Mouse (Mus musculus) embryonic facial prominence, embryonic 14.5 days (tissue): Measurements from ENCODE around the gene Megf11. TPM values are rescaled to one million over a fixed set of nuclear protein-coding genes. Genes with fewer than 3 reads are reported as not detected.

Experiments used
- ATAC-seq: fragments of 200-750 bp; cut with Nextera tagmentation; 2 replicates; pipeline ENCODE4 v1.8.0; 2017; ENCODE audit warnings: low read depth, moderate number of reproducible peaks, moderate TSS enrichment
- DNase-seq: peaks from one replicate; pipeline ENCODE4 v3.0.0-alpha.2; 2015; ENCODE audit warnings: low spot score
- H3K27ac ChIP-seq: fragments of 300-500 bp; sonication (generic); replicated peaks from 2 replicates; pipeline ENCODE4 v1.5.1; 2014; ENCODE audit warnings: low read depth, mild to moderate bottlenecking, low read length, moderate library complexity
- H3K27me3 ChIP-seq: fragments of 300-500 bp; sonication (generic); replicated peaks from 2 replicates; pipeline ENCODE4 v1.6.1; 2014; ENCODE audit warnings: low read length; ENCODE audit not compliant: control insufficient read depth, insufficient read depth
- H3K36me3 ChIP-seq: fragments of 300-500 bp; sonication (generic); 2 replicates; pipeline ENCODE4 v1.6.1; 2014; ENCODE audit warnings: low read length, mixed read lengths; ENCODE audit not compliant: control insufficient read depth, insufficient read depth
- H3K4me1 ChIP-seq: fragments of 300-500 bp; sonication (generic); 2 replicates; pipeline ENCODE4 v1.6.1; 2014; ENCODE audit warnings: antibody characterized with exemption, low read length; ENCODE audit not compliant: control insufficient read depth, insufficient read depth
- H3K4me2 ChIP-seq: fragments of 300-500 bp; sonication (generic); 2 replicates; pipeline ENCODE4 v1.6.1; 2014; ENCODE audit warnings: low read depth, mild to moderate bottlenecking, low read length, moderate library complexity, mixed read lengths
- H3K4me3 ChIP-seq: fragments of 300-500 bp; sonication (generic); 2 replicates; pipeline ENCODE4 v1.5.1; 2014; ENCODE audit warnings: low read depth, mild to moderate bottlenecking, low read length
- H3K9ac ChIP-seq: fragments of 300-500 bp; sonication (generic); 2 replicates; pipeline ENCODE4 v1.6.1; 2014; ENCODE audit warnings: low read depth, mild to moderate bottlenecking, low read length, moderate library complexity, mixed read lengths
- H3K9me3 ChIP-seq: fragments of 300-500 bp; sonication (generic); 2 replicates; pipeline ENCODE4 v1.6.1; 2016; ENCODE audit warnings: low read length; ENCODE audit not compliant: control insufficient read depth
- WGBS: fragments of 180-500 bp; shearing (Covaris S2); extraction: QIAGEN DNeasy Blood & Tissue Kit; methylation state at CpG from one replicate; pipeline ENCODE4 v1.1.7; 2014; 5-methylcytosine and 5-hydroxymethylcytosine counted together
- polyA plus RNA-seq: library from polyadenylated mRNA; unstranded; fragments of >200 nt; fragmentation: Nextera tagmentation; extraction: Ambion mirVana; gene quantifications from 2 replicates; pipeline ENCODE4 v1.2.1, GENCODE M21; 2014

The Megf11 gene
- polyA plus RNA-seq, 1 experiment from 2014 or later, result 1.3 TPM

- WGBS, result 92% methylated on average over 1 of the region's 1 CpGs
- Histone ChIP-seq H3K27ac (no peak overlapping the region), H3K4me3 (no peak overlapping the region), H3K36me3 (no peaks in the 10 kb centered on the region), H3K9ac (no peak overlapping the region), H3K27me3 (no peaks in the 10 kb centered on the region), H3K4me1 (peaks cover 12% of the 10 kb centered on the region), H3K4me2 (no peak overlapping the region), H3K9me3 (no peaks in the 10 kb centered on the region)
- ATAC-seq, result no peak
- no peak for DNase-seq
These were observed 60.6 kb downstream of the Megf11 start for GRCm38 (mm10) chr9:64445981-64446380.

- H3K9ac ChIP-seq, result no peak overlapping the region
- H3K9me3 ChIP-seq, result no peaks in the 10 kb centered on the region
- ATAC-seq (peak; percentile 53), DNase-seq (peak; percentile 34)
- no peak overlapping the region for H3K4me3 ChIP-seq
- no peaks in the 10 kb centered on the region for H3K27me3 ChIP-seq
- WGBS, result 27% methylated on average over 6 of the region's 6 CpGs
- peaks cover 12% of the 10 kb centered on the region for H3K4me1 ChIP-seq
- H3K27ac ChIP-seq, result 0 out of 2 replicates have a peak overlapping the region, but pooled peaks have one; percentile 17
- H3K36me3 ChIP-seq, result no peaks in the 10 kb centered on the region
- H3K4me2 ChIP-seq, result peak overlapping the region; percentile 7; the same call in 1 of the 2 replicates
These were observed 61.6 kb downstream of the Megf11 start for GRCm38 (mm10) chr9:64447070-64447469.

GRCm38 (mm10) chr9:64447522-64447921 lies 62.1 kb downstream of the Megf11 start:
- no peaks in the 10 kb centered on the region for H3K9me3 ChIP-seq
- peak overlapping the region; percentile 41; the same call in 1 of the 2 replicates for H3K9ac ChIP-seq
- ATAC-seq, result peak; percentile 50; the same call in 1 of the 2 replicates
- H3K27ac ChIP-seq, result no peak overlapping the region
- 17% methylated on average over 4 of the region's 6 CpGs for WGBS
- H3K36me3 ChIP-seq, result no peaks in the 10 kb centered on the region
- H3K4me1 ChIP-seq, result peaks cover 12% of the 10 kb centered on the region
- H3K4me2 ChIP-seq, result peak overlapping the region; percentile 7; the same call in 1 of the 2 replicates
- peak; percentile 79 for DNase-seq
- no peak overlapping the region for H3K4me3 ChIP-seq
- no peaks in the 10 kb centered on the region for H3K27me3 ChIP-seq

GRCm38 (mm10) chr9:64452769-64453168 lies 67.3 kb downstream of the Megf11 start:
- H3K4me2 ChIP-seq, result no peak overlapping the region
- no peaks in the 10 kb centered on the region for H3K27me3 ChIP-seq
- no peaks in the 10 kb centered on the region for H3K9me3 ChIP-seq
- H3K4me1 ChIP-seq, result peaks cover 17% of the 10 kb centered on the region
- H3K27ac ChIP-seq, result no peak overlapping the region
- H3K36me3 ChIP-seq, result no peaks in the 10 kb centered on the region
- no peak overlapping the region for H3K4me3 ChIP-seq
- no peak for DNase-seq
- 58% methylated on average over 5 of the region's 5 CpGs for WGBS
- no peak overlapping the region for H3K9ac ChIP-seq
- no peak for ATAC-seq

- Histone ChIP-seq H3K4me1 (peaks cover 23% of the 10 kb centered on the region), H3K4me2 (no peak overlapping the region), H3K36me3 (no peaks in the 10 kb centered on the region), H3K9me3 (no peaks in the 10 kb centered on the region), H3K9ac (no peak overlapping the region), H3K27ac (no peak overlapping the region), H3K4me3 (no peak overlapping the region), H3K27me3 (no peaks in the 10 kb centered on the region)
- ATAC-seq (no peak), DNase-seq (no peak)
- WGBS, result 71% methylated on average over 4 of the region's 4 CpGs
These were observed 68.8 kb downstream of the Megf11 start for GRCm38 (mm10) chr9:64454196-64454595.

GRCm38 (mm10) chr9:64455910-64456309 lies 70.5 kb downstream of the Megf11 start:
- 4% methylated on average over 9 of the region's 9 CpGs for WGBS
- DNase-seq, result no peak

GRCm38 (mm10) chr9:64457596-64457995 lies 72.2 kb downstream of the Megf11 start:
- Histone ChIP-seq H3K9ac (no peak overlapping the region), H3K4me3 (no peak overlapping the region), H3K27ac (no peak overlapping the region), H3K9me3 (no peaks in the 10 kb centered on the region), H3K4me1 (peaks cover 23% of the 10 kb centered on the region), H3K27me3 (no peaks in the 10 kb centered on the region), H3K4me2 (no peak overlapping the region), H3K36me3 (no peaks in the 10 kb centered on the region)
- ATAC-seq (no peak), DNase-seq (no peak)
- WGBS, result 40% methylated on average over 7 of the region's 7 CpGs

More at GRCm38 (mm10) chr9:64455910-64456309, 70.5 kb downstream of the Megf11 start:
- peak overlapping the region; percentile 37 for H3K4me2 ChIP-seq
- H3K9me3 ChIP-seq, result no peaks in the 10 kb centered on the region
- H3K4me1 ChIP-seq, result peaks cover 23% of the 10 kb centered on the region
- ATAC-seq, result no peak
- H3K36me3 ChIP-seq, result no peaks in the 10 kb centered on the region
- no peak overlapping the region for H3K9ac ChIP-seq
- H3K4me3 ChIP-seq, result no peak overlapping the region
- H3K27me3 ChIP-seq, result no peaks in the 10 kb centered on the region
- no peak overlapping the region for H3K27ac ChIP-seq

GRCm38 (mm10) chr9:64461568-64462308 lies 76.3 kb downstream of the Megf11 start:
- Histone ChIP-seq H3K9ac (no peak overlapping the region), H3K27me3 (no peaks in the 10 kb centered on the region), H3K9me3 (no peaks in the 10 kb centered on the region), H3K27ac (no peak overlapping the region), H3K36me3 (no peaks in the 10 kb centered on the region), H3K4me2 (no peak overlapping the region), H3K4me3 (no peak overlapping the region), H3K4me1 (peaks cover 11% of the 10 kb centered on the region; the same call in 1 of the 2 replicates)
- 76% methylated on average over 16 of the region's 16 CpGs for WGBS
- DNase-seq (no peak), ATAC-seq (no peak)

- 0 out of 2 replicates have a peak, but pooled peaks cover 9% of the 10 kb centered on the region for H3K4me1 ChIP-seq
- H3K9me3 ChIP-seq, result no peaks in the 10 kb centered on the region
- no peak overlapping the region for H3K27ac ChIP-seq
- H3K4me2 ChIP-seq, result no peak overlapping the region
- no peaks in the 10 kb centered on the region for H3K27me3 ChIP-seq
- ATAC-seq (no peak), DNase-seq (no peak)
- H3K4me3 ChIP-seq, result no peak overlapping the region
- H3K9ac ChIP-seq, result no peak overlapping the region
- no peaks in the 10 kb centered on the region for H3K36me3 ChIP-seq
These were observed 77.4 kb downstream of the Megf11 start for GRCm38 (mm10) chr9:64462870-64463269.
